Mouse (Mus musculus) spleen, adult 2 months (tissue): Measurements from ENCODE around the gene Tmem52. TPM values are rescaled to one million over a fixed set of nuclear protein-coding genes. Genes with fewer than 3 reads are reported as not detected.
A peak's percentile ranks its signal among the peaks of the same experiment; 100 is the strongest.
"Not testable (repeated sequence)": the region's sequence is repeated elsewhere in the genome, so short reads cannot be mapped to it uniquely, and the experiment has no call there.

Source experiments
- DNase-seq, 2 experiments: peaks; one replicate each; pipeline versions ENCODE4 v3.0.0 to v3.0.0-alpha.2; 2012 to 2021; ENCODE audit warnings: low spot score in 2 of 2, low read depth in 1 of 2
- H3K27ac ChIP-seq: fragments of 200-500 bp; 2 replicates; pipeline ENCODE4 v1.5.1; 2012; ENCODE audit warnings: low read length, inconsistent platforms; ENCODE audit not compliant: insufficient read depth
- H3K27me3 ChIP-seq: fragments of 200-500 bp; 2 replicates; pipeline ENCODE4 v1.6.1; 2012; ENCODE audit warnings: mild to moderate bottlenecking, moderate library complexity, low read length, inconsistent platforms; ENCODE audit not compliant: control insufficient read depth, insufficient read depth
- H3K36me3 ChIP-seq: fragments of 200-500 bp; 2 replicates; pipeline ENCODE4 v1.6.1; 2012; ENCODE audit warnings: mild to moderate bottlenecking, low read length, inconsistent platforms; ENCODE audit not compliant: control insufficient read depth, insufficient read depth
- H3K4me1 ChIP-seq: fragments of 200-500 bp; 2 replicates; pipeline ENCODE4 v1.6.1; 2011; ENCODE audit warnings: inconsistent platforms; ENCODE audit not compliant: control insufficient read depth, insufficient read depth, insufficient read length
- H3K4me3 ChIP-seq: fragments of 200-500 bp; 2 replicates; pipeline ENCODE4 v1.5.1; 2011; ENCODE audit warnings: mild to moderate bottlenecking, inconsistent platforms; ENCODE audit not compliant: insufficient read depth, insufficient read length; ENCODE audit errors: extremely low read depth
- CTCF ChIP-seq: fragments of 200-500 bp; IDR thresholded peaks from 2 replicates; pipeline ENCODE4 v1.5.1; 2011; ENCODE audit warnings: mild to moderate bottlenecking, inconsistent platforms; ENCODE audit not compliant: insufficient read depth, insufficient read length, insufficient replicate concordance; ENCODE audit errors: extremely low read depth
- POLR2A ChIP-seq: fragments of 200-500 bp; IDR thresholded peaks from 2 replicates; pipeline ENCODE4 v1.6.1; 2011; ENCODE audit warnings: low read depth, low read length, inconsistent platforms
- WGBS: fragments of 180-500 bp; shearing (Covaris S2); methylation state at CpG from one replicate; pipeline ENCODE4 v1.1.7; 2018; 5-methylcytosine and 5-hydroxymethylcytosine counted together
- polyA plus RNA-seq: library from polyadenylated mRNA; depleted of rRNA; stranded (reverse); fragments of >200 nt; gene quantifications from 2 replicates; pipeline ENCODE4 v1.2.3, GENCODE M21; 2012

The Tmem52 gene
- polyA plus RNA-seq, 1 experiment: 0.26 TPM

DNA sequence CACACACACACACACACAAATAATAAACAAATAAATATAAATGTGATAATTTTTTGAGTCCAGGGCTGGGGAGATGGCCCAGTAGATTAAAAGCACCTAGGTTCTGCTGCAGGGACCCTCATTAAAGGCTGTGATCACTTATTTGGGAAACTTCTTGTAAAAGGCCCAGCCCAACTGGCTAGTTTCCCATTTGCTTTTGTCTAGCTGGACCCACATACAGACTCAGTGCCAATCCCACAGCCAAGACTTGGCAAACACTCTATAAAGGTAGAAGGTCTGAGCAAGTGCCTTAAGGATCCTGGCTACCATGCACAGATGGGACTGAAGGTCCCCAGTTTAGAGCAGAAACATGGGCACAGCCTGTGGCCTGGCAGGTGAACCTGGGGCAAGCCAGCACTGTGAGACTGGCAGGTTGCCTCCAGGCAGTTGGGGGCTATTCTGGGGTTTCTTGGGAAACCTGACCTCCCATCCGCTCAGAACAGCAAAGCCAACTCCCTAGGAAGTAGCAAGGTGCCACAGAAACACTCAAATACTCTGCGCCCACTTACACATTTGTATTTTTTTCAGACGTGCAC lies 3.9 kb downstream of the Tmem52 start:
- H3K36me3 ChIP-seq: no peaks in the 10 kb centered on the region
- no peak for DNase-seq
- TF ChIP-seq POLR2A: no peak
- TF ChIP-seq CTCF: no peak
- peaks cover 4% of the 10 kb centered on the region for H3K4me1 ChIP-seq
- WGBS: 72% methylated on average over 3 of the region's 3 CpGs
- H3K27ac ChIP-seq: no peak overlapping the region
- H3K4me3 ChIP-seq: no peak overlapping the region
- no peaks in the 10 kb centered on the region for H3K27me3 ChIP-seq

DNA sequence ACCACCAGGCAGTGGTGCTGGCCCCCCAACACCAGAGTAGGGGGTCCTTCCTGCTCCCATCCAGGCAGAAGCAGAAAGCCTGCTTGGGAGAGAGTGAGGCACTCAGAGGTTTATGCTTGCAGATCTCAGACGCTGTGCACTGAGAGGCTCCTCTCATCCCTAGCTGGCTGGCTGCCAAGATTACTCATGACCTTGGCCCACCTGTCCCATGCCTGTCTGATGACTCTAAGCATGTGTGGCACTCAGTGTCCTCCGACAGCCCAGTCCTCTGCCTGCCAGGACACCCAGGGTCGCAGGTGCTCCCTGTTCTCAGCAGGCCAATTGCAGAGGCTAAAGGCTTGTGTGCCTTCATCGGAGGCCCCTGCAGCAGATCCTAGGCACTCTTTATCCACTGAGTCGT lies 4.4 kb downstream of the Tmem52 start:
- 66% methylated on average over 5 of the region's 5 CpGs for whole genome bisulfite sequencing
- Histone ChIP-seq H3K36me3 (no peaks in the 10 kb centered on the region), H3K27me3 (no peaks in the 10 kb centered on the region), H3K27ac (no peak overlapping the region), H3K4me3 (no peak overlapping the region), H3K4me1 (peaks cover 4% of the 10 kb centered on the region)
- DNase-seq: no peak
- TF ChIP-seq CTCF: no peak
- TF ChIP-seq POLR2A: no peak

- H3K27ac ChIP-seq, H3K4me3 ChIP-seq, DNase-seq, H3K27me3 ChIP-seq, H3K36me3 ChIP-seq, H3K4me1 ChIP-seq: not testable (repeated sequence)
- 61% methylated on average over 2 of the region's 2 CpGs for WGBS
These were observed 4.9 kb downstream of the Tmem52 start for GRCm38 (mm10) chr4:155473796-155474195.

GRCm38 (mm10) chr4:155481381-155482124 lies 12.6 kb downstream of the Tmem52 start:
- Histone ChIP-seq H3K4me1 (no peaks in the 10 kb centered on the region), H3K27ac (no peak overlapping the region), H3K4me3 (no peak overlapping the region), H3K36me3 (no peaks in the 10 kb centered on the region), H3K27me3 (no peaks in the 10 kb centered on the region)
- TF ChIP-seq POLR2A (no peak), CTCF (peak; percentile 98)
- 21% methylated on average over 28 of the region's 28 CpGs for WGBS
- DNase-seq: peak; percentile 58 to 70

- no peak overlapping the region for H3K27ac ChIP-seq
- peaks cover 2% of the 10 kb centered on the region; the same call in 1 of the 2 replicates for H3K4me1 ChIP-seq
- 91% methylated on average over 6 of the region's 6 CpGs for WGBS
- DNase-seq: no peak
- H3K27me3 ChIP-seq: no peaks in the 10 kb centered on the region
- H3K4me3 ChIP-seq: no peak overlapping the region
- TF ChIP-seq CTCF (no peak), POLR2A (no peak)
- H3K36me3 ChIP-seq: no peaks in the 10 kb centered on the region
These were observed 13.2 kb downstream of the Tmem52 start for GRCm38 (mm10) chr4:155482125-155482480.

DNA sequence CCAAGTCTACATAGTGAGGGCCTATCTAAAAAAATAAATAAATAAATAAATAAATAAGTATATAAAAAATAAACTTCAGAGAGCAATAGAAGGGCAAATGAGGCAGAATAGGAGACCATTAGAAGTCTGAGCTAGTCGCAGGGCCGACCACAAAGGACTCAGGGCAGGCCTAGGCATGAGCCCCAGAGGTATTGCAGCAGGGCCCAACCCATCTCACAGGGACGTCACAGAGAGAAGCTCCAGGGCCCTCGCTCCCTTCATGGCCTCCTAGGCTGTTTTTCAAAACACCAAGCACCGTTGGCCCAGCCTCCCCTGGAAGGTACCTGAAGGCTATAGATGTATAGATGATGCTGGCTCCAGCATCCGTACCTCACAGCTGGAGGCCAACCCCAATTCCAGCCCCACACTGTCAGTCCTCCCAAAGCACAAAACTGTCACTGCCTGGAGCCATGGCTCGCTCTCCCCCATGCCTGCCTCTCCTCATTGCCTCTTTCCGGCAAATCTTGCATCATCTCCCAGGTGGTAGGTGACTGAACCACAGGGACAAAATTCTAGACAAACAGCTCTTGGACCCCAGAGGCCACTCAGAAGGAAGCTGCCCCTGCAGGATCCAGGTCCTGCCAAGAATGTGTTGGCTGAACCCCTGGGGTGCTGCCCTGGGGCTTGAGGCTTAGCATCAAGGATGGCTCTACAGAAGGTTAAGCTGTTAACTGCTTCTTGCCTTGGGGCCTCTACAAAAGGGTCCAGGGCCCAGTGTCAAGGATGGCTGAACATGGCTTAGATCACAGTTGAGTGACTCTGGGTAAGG lies 14.0 kb downstream of the Tmem52 start:
- H3K4me1 ChIP-seq: peaks cover 11% of the 10 kb centered on the region
- WGBS: 88% methylated on average over 8 of the region's 8 CpGs
- no peak for DNase-seq
- H3K27ac ChIP-seq: no peak overlapping the region
- no peaks in the 10 kb centered on the region for H3K27me3 ChIP-seq
- no peak overlapping the region for H3K4me3 ChIP-seq
- TF ChIP-seq POLR2A (no peak), CTCF (no peak)
- H3K36me3 ChIP-seq: no peaks in the 10 kb centered on the region
